Mouse (Mus musculus) left cerebral cortex, postnatal 36 days (tissue): ENCODE data around the gene Slc2a4. TPM values are rescaled to one million over a fixed set of nuclear protein-coding genes. Genes with fewer than 3 reads are reported as not detected.

Experiments used
- DNase-seq, 2 experiments: peaks; one replicate each; pipeline ENCODE4 v3.0.0; 2021 to 2022; ENCODE audit warnings: low spot score in 2 of 2, mixed read lengths in 1 of 2
- intact Hi-C: fragments of 180-260 bp; cut with DNase I; formaldehyde crosslinking; loops from one replicate; pipeline ENCODE4 v1.15.1; 2025
- microRNA-seq: library from miRNA; unstranded; fragments of <30 nt; microRNA quantifications from one replicate; pipeline ENCODE4 v1.2.0, GENCODE M21; 2022
- total RNA-seq, 2 experiments: library from RNA; stranded (reverse); gene quantifications; 2 replicates each; pipeline ENCODE4 v1.2.3; 2021

Gene Slc2a4
- total RNA-seq, 2 experiments from 2014 or later, result 3.6 to 4.4 TPM

- intact Hi-C loops, result no loop called here
- DNase-seq, result no peak
Measured at GRCm38 (mm10) chr11:69912716-69913530, 35.1 kb downstream of the Slc2a4 start.

DNA sequence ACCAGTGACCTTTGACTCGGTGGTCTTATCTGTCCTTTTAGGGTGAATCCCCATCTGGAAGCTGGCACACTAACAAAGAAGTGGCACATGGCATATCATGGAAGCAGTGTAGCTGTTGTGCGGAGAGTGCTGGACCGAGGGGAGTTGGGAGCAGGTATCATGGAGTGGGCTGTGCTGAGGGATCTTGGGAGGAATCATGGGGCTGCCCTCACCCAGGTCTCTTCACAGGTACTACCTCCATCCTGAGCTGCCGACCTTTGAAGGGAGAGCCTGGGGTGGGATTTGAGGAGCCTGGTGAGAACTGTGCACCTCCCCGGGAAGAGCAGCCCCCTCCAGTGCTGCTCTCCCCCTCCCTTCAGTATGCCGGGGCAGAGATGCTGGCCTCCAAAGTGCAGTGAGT lies 36.3 kb downstream of the Slc2a4 start:
- intact Hi-C loops, result no loop called here
- DNase-seq, result no peak

DNA sequence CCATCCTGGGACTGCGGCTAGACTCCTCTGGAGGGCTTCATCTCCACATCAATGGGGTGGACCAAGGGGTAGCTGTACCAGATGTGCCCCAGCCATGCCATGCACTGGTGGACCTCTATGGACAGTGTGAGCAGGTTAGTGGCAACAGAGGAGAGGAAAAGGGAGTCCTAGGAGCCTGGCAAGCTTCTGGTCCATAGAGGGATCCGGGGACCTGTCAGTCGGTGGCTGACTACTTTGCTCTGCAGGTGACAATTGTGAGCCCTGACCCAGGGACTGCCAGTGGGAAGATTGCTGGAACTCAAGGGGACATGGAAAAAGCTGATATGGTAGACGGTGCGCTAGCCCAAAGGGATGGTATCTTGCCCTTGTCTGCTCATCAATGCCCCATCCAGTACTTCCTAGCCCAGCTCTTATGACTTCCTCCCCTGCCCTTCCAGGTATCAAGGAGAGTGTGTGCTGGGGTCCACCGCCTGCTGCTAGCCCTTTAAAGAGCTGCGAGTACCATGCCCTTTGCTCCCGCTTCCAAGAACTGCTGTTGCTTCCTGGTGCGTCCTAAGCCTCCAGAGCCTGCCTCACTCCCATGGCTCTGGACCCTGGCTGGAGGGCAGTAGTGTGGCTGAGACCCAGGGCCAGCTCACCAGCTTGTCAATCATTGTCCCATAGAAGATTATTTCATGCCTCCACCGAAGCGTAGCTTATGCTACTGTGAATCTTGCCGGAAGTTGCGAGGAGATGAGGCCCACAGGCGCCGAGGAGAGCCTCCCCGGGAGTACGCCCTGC lies 37.0 kb downstream of the Slc2a4 start:
- intact Hi-C loops, result no loop called here
- no peak for DNase-seq

- no peak for DNase-seq
- intact Hi-C loops, result no loop called here
Measured at GRCm38 (mm10) chr11:69910177-69910576, 37.8 kb downstream of the Slc2a4 start.

GRCm38 (mm10) chr11:69909174-69909573 lies 38.8 kb downstream of the Slc2a4 start:
- no peak for DNase-seq
- intact Hi-C loops, result no loop called here

DNA sequence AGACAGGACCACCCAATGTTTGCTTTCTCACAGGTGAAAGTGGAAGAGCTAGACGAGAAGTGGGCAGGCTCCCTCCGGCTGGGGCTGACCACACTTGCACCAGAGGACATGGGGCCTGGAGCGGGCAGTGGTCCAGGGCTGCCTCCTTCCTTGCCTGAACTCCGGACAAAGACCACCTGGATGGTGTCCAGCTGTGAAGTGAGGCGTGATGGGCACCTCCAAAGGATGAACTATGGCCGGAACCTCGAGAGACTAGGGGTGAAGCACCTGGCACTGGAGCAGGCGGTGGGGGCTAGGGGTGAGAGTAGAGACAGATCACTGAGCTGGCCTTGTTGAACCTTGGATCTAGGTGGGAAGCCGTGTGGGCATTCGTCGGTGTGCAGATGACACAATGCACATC lies 39.3 kb downstream of the Slc2a4 start:
- intact Hi-C loops, result no loop called here

DNA sequence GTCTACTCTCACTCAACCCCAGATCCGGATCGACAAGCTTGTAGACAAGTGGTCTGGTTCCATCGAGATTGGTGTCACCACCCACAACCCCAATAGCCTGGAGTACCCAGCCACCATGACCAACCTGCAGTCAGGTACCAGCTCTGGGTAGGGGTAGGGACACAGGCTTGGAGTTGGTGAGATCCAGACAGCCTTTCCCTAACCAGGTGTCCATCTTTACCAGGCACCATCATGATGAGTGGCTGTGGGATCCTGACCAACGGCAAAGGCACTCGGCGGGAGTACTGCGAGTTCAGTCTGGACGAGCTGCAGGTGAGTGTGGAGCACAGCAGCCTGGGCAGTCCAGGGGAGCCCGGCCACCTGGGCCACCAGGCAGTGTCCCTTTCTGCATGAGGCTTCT lies 43.7 kb downstream of the Slc2a4 start:
- DNase-seq, result no peak
- intact Hi-C loops, result loop anchor here (5.0 kb wide), 2 partner anchors 67 to 222 kb away; partner anchors contain the start of genes Nlgn2, Senp3 and Tmem256

More for the DNA sequence above, 39.3 kb downstream of the Slc2a4 start:
- DNase-seq, result no peak

DNA sequence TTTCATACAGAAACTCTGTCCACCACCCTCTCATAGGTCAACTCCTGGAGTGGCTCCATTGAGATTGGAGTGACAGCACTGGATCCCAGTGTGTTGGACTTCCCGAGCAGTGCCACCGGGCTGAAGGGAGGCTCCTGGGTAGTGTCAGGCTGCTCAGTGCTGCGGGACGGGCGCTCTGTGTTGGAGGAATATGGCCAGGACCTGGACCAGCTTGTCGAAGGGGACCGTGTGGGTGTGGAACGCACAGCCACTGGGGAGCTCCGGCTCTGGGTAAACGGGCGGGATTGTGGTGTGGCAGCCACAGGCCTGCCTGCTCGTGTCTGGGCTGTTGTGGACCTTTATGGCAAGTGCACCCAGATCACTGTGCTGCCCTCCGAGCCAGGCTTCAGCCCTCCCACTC lies 45.0 kb downstream of the Slc2a4 start:
- DNase-seq, result no peak
- intact Hi-C loops, result loop anchor here (5.0 kb wide), 2 partner anchors 66 to 221 kb away; partner anchors contain the start of genes Nlgn2, Senp3 and Tmem256

DNA sequence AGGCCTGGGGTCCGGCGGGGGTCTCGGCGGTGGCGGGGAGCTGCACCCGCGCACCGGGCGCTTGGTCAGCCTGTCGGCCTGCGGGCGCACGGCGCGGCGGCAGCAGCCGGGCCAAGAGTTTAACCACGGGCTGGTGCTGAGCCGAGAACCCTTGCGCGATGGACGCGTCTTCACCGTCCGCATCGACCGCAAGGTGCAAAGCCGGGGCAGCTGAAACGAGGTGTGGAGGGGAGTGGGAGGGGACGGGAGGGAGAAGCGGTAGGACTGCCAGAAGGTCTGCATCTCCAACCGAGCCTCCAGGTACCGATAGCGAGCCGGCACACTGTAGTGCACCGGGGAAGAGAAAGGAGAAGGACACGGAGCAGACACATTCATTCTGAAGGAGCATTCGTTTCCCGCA lies 46.0 kb downstream of the Slc2a4 start:
- intact Hi-C loops, result loop anchor here (1.0 to 5.0 kb wide), 3 partner anchors 19 to 220 kb away; partner anchors contain the start of genes Eif5a, Nlgn2, Senp3 and Tmem256
- peak in 1 of 2 experiments; percentile 28 for DNase-seq

GRCm38 (mm10) chr11:69901406-69901846 lies 46.6 kb downstream of the Slc2a4 start:
- intact Hi-C loops, result loop anchor here (1.0 to 5.0 kb wide), 3 partner anchors 20 to 219 kb away; partner anchors contain the start of genes Eif5a, Nlgn2, Senp3 and Tmem256
- peak; percentile 97 to 98 for DNase-seq

GRCm38 (mm10) chr11:69900471-69901405 lies 47.2 kb downstream of the Slc2a4 start, which contains the start of the genes 2810408A11Rik and Neurl4:
Gene 2810408A11Rik, minus strand, starts transcription at chr11:69900987.
Gene Neurl4, plus strand, starts transcription at chr11:69901072.
- intact Hi-C loops, result loop anchor here (1.0 to 5.0 kb wide), 3 partner anchors 21 to 218 kb away; partner anchors contain the start of genes Eif5a, Nlgn2, Senp3 and Tmem256
- DNase-seq, result peak; percentile 87 to 88

GRCm38 (mm10) chr11:69899870-69900269 lies 48.1 kb downstream of the Slc2a4 start:
- no peak for DNase-seq
- intact Hi-C loops, result loop anchor here (5.0 kb wide), 2 partner anchors 63 to 218 kb away; partner anchors contain the start of genes Nlgn2, Senp3 and Tmem256

DNA sequence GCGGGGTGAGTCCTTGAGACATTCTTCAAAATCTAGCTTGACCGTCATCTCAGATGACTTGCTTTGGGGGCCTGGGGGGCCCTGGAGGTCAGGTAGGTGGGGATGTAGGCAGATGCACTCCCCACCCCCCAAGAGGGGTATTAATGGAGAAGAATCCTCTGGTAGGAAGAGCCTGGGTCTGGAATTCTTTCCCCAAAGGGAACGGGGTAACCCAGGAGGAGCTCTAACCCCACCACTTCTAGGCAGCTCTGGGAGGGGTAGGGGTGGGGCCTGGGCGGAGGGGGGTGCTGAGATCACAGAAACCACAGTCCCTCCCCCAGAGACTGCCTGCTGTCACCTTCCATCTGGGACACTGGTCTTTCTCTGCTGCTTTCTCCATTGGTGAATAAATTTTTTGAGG lies 52.7 kb downstream of the Slc2a4 start, which contains the start of gene Acap1:
TSS of gene Acap1 (minus strand) at position 249 of the 400 bp plus-strand sequence.
- intact Hi-C loops, result no loop called here

DNA sequence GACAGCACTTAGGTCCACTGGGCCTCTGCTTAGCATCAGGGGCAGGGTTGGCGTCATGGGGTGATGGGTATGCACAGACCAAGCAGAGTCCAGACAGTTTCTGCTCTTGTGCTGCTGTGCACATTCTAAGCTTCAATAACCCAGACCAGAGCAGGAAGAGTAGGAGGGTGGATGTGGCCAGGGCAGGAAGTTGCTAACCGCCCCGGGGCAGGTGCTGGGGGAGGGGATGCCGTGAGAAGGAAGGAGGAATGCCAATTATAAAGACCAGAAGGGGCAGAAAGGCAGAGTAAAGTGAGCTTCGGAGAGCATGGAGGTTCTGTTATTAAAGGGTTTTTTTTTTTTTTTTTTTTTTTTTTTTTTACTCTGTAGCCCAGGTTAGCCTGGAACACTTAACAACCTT lies 53.3 kb downstream of the Slc2a4 start:
- DNase-seq, result no peak
- intact Hi-C loops, result no loop called here

More for the DNA sequence above, 52.7 kb downstream of the Slc2a4 start, which contains the start of gene Acap1:
- no peak for DNase-seq

Small RNAs within 50 kb of the gene (microRNA-seq; reads per million reads assigned to microRNA genes)
- not detected for gene Gm44349

Other genes starting within 250 kb of the Slc2a4 start
- gene Polr2a, start 189.6 kb downstream of the Slc2a4 start, total RNA-seq, result 10 to 100 TPM; 53.5 to 59.7 TPM
- not detected for gene Slc35g3, start 186.2 kb downstream of the Slc2a4 start, total RNA-seq
- 100 to 1,000 TPM; 122 to 127 TPM for gene Zbtb4, start 182.3 kb downstream of the Slc2a4 start, total RNA-seq
- gene Chrnb1, start 152.2 kb downstream of the Slc2a4 start, total RNA-seq, result under 1 TPM; 0.66 to 0.81 TPM
- 10 to 100 TPM; 14.1 to 18.7 TPM for gene Fgf11, start 146.3 kb downstream of the Slc2a4 start, total RNA-seq
- not detected for gene Tmem102, start 142.6 kb downstream of the Slc2a4 start, total RNA-seq
- not detected for gene Gm39566, start 132.9 kb downstream of the Slc2a4 start, total RNA-seq
- gene Spem2, start 129.7 kb downstream of the Slc2a4 start, total RNA-seq, result not detected
- under 1 TPM; 0.52 TPM for gene Spem1, start 126.0 kb downstream of the Slc2a4 start, total RNA-seq
- 100 to 1,000 TPM; 239 to 241 TPM for gene Nlgn2, start 110.4 kb downstream of the Slc2a4 start, total RNA-seq
- 100 to 1,000 TPM; 111 to 130 TPM for gene Tmem256, start 109.7 kb downstream of the Slc2a4 start, total RNA-seq
- 10 to 100 TPM; 18.4 to 18.7 TPM for gene Plscr3, start 101.8 kb downstream of the Slc2a4 start, total RNA-seq
- not detected for gene Tnk1, start 89.5 kb downstream of the Slc2a4 start, total RNA-seq
- gene Tmem95, start 70.2 kb downstream of the Slc2a4 start, total RNA-seq, result not detected
- 1 to 10 TPM in 1 of 2 experiments, under 1 TPM in 1; 0.93 to 1.3 TPM for gene Kctd11, start 66.8 kb downstream of the Slc2a4 start, total RNA-seq
- gene Acap1, start 52.6 kb downstream of the Slc2a4 start, total RNA-seq, result under 1 TPM in 1 of 2 experiments, not detected in 1; 0.27 TPM
- gene 2810408A11Rik, start 47.2 kb downstream of the Slc2a4 start, total RNA-seq, result under 1 TPM in 1 of 2 experiments, not detected in 1; 0.64 TPM
- gene Neurl4, start 47.1 kb downstream of the Slc2a4 start, total RNA-seq, result 100 to 1,000 TPM; 114 to 121 TPM
- 10 to 100 TPM; 25.9 to 32.4 TPM for gene Gps2, start 34.3 kb downstream of the Slc2a4 start, total RNA-seq
- gene Eif5a, start 26.2 kb downstream of the Slc2a4 start, total RNA-seq, result 100 to 1,000 TPM; 406 to 453 TPM
- 10 to 100 TPM in 1 of 2 experiments, 1 to 10 TPM in 1; 4.6 to 14.7 TPM for gene Ybx2, start 12.4 kb downstream of the Slc2a4 start, total RNA-seq
- gene Cldn7, start 16.6 kb upstream of the Slc2a4 start, total RNA-seq, result not detected
- gene Ctdnep1, start 33.0 kb upstream of the Slc2a4 start, total RNA-seq, result 100 to 1,000 TPM; 112 to 128 TPM
- gene Elp5, start 34.3 kb upstream of the Slc2a4 start, total RNA-seq, result 10 to 100 TPM; 79.2 to 88.5 TPM
- 100 to 1,000 TPM; 199 to 219 TPM for gene Gabarap, start 43.0 kb upstream of the Slc2a4 start, total RNA-seq
- gene Phf23, start 47.6 kb upstream of the Slc2a4 start, total RNA-seq, result 10 to 100 TPM; 41.3 to 46.1 TPM
- gene Dvl2, start 52.4 kb upstream of the Slc2a4 start, total RNA-seq, result 10 to 100 TPM; 25.4 to 36.0 TPM
- 10 to 100 TPM; 54.3 to 58.5 TPM for gene Acadvl, start 67.2 kb upstream of the Slc2a4 start, total RNA-seq
- gene Dlg4, start 68.8 kb upstream of the Slc2a4 start, total RNA-seq, result 100 to 1,000 TPM; 867 to 894 TPM
- gene Asgr1, start 105.9 kb upstream of the Slc2a4 start, total RNA-seq, result 1 to 10 TPM in 1 of 2 experiments, under 1 TPM in 1; 0.99 to 1.1 TPM
- gene Asgr2, start 144.5 kb upstream of the Slc2a4 start, total RNA-seq, result not detected
- gene Mgl2, start 182.1 kb upstream of the Slc2a4 start, total RNA-seq, result 1 to 10 TPM in 1 of 2 experiments, under 1 TPM in 1; 0.72 to 1.4 TPM
- gene Clec10a, start 208.0 kb upstream of the Slc2a4 start, total RNA-seq, result 1 to 10 TPM; 1.3 to 1.8 TPM